Mouse (Mus musculus) liver, embryonic 16.5 days (tissue): ENCODE measurements around the gene Zdhhc14. TPM values are rescaled to one million over a fixed set of nuclear protein-coding genes. Genes with fewer than 3 reads are reported as not detected.

ENCODE experiments used
- ATAC-seq: fragments of 200-750 bp; cut with Nextera tagmentation; 2 replicates; pipeline ENCODE4 v1.8.0; 2017; ENCODE audit warnings: low read depth, mild to moderate bottlenecking, moderate number of reproducible peaks, moderate library complexity
- H3K27ac ChIP-seq: fragments of 300-500 bp; sonication (generic); 2 replicates; pipeline ENCODE4 v1.5.1; 2014; ENCODE audit warnings: mild to moderate bottlenecking, low read length
- H3K27me3 ChIP-seq: fragments of 300-500 bp; sonication (generic); 2 replicates; pipeline ENCODE4 v1.6.1; 2014; ENCODE audit warnings: low read depth, low read length, mixed read lengths; ENCODE audit not compliant: control insufficient read depth, insufficient read depth
- H3K36me3 ChIP-seq: fragments of 300-500 bp; sonication (generic); 2 replicates; pipeline ENCODE4 v1.6.1; 2014; ENCODE audit warnings: mild to moderate bottlenecking; ENCODE audit not compliant: control insufficient read depth, insufficient read depth
- H3K4me1 ChIP-seq: fragments of 300-500 bp; sonication (generic); 2 replicates; pipeline ENCODE4 v1.6.1; 2014; ENCODE audit warnings: low read depth, low read length, mixed read lengths; ENCODE audit not compliant: control insufficient read depth
- H3K4me2 ChIP-seq: fragments of 300-500 bp; sonication (generic); 2 replicates; pipeline ENCODE4 v1.6.1; 2014; ENCODE audit warnings: low read depth, low read length, mixed read lengths
- H3K4me3 ChIP-seq: fragments of 300-500 bp; sonication (generic); 2 replicates; pipeline ENCODE4 v1.5.1; 2014; ENCODE audit warnings: low read depth, mild to moderate bottlenecking, low read length
- H3K9ac ChIP-seq: fragments of 300-500 bp; sonication (generic); 2 replicates; pipeline ENCODE4 v1.6.1; 2014; ENCODE audit warnings: low read depth, low read length
- H3K9me3 ChIP-seq: fragments of 300-500 bp; sonication (generic); replicated peaks from 2 replicates; pipeline ENCODE4 v1.6.1; 2016; ENCODE audit warnings: low read length; ENCODE audit not compliant: control insufficient read depth
- WGBS: fragments of 180-500 bp; shearing (Covaris S2); extraction: QIAGEN DNeasy Blood & Tissue Kit; methylation state at CpG from one replicate; pipeline ENCODE4 v1.1.7; 2014; ENCODE audit not compliant: insufficient replicate concordance; 5-methylcytosine and 5-hydroxymethylcytosine counted together
- polyA plus RNA-seq: library from polyadenylated mRNA; unstranded; fragments of >200 nt; fragmentation: Nextera tagmentation; extraction: Ambion mirVana; gene quantifications from 2 replicates; pipeline ENCODE4 v1.2.1, GENCODE M21; 2015

The Zdhhc14 gene
- polyA plus RNA-seq, 1 experiment from 2014 or later, result 3.0 TPM

- Histone ChIP-seq H3K36me3 (no peaks in the 10 kb centered on the region), H3K4me2 (no peak overlapping the region), H3K4me1 (no peaks in the 10 kb centered on the region), H3K9me3 (no peaks in the 10 kb centered on the region), H3K27ac (no peak overlapping the region), H3K27me3 (no peaks in the 10 kb centered on the region), H3K9ac (no peak overlapping the region), H3K4me3 (no peak overlapping the region)
- no peak for ATAC-seq
- 81% methylated on average over 15 of the region's 15 CpGs for WGBS
Measured at GRCm38 (mm10) chr17:5642918-5643721, 150.8 kb downstream of the Zdhhc14 start.

GRCm38 (mm10) chr17:5650124-5650523, 157.8 kb downstream of the Zdhhc14 start:
- no peak overlapping the region for H3K4me2 ChIP-seq
- H3K9me3 ChIP-seq, result no peaks in the 10 kb centered on the region
- H3K27ac ChIP-seq, result no peak overlapping the region
- no peaks in the 10 kb centered on the region for H3K36me3 ChIP-seq
- no peak for ATAC-seq
- WGBS, result 72% methylated on average over 4 of the region's 4 CpGs
- no peak overlapping the region for H3K9ac ChIP-seq
- no peak overlapping the region for H3K4me3 ChIP-seq
- no peaks in the 10 kb centered on the region for H3K4me1 ChIP-seq
- no peaks in the 10 kb centered on the region for H3K27me3 ChIP-seq

GRCm38 (mm10) chr17:5650642-5651041, 158.3 kb downstream of the Zdhhc14 start:
- H3K36me3 ChIP-seq, result no peaks in the 10 kb centered on the region
- no peak overlapping the region for H3K27ac ChIP-seq
- no peaks in the 10 kb centered on the region for H3K9me3 ChIP-seq
- no peaks in the 10 kb centered on the region for H3K4me1 ChIP-seq
- 64% methylated on average over 4 of the region's 4 CpGs for WGBS
- no peak overlapping the region for H3K4me2 ChIP-seq
- no peak overlapping the region for H3K9ac ChIP-seq
- no peak overlapping the region for H3K4me3 ChIP-seq
- no peaks in the 10 kb centered on the region for H3K27me3 ChIP-seq
- ATAC-seq, result no peak

- H3K4me1 ChIP-seq, result no peaks in the 10 kb centered on the region
- 68% methylated on average over 4 of the region's 4 CpGs for WGBS
- H3K27ac ChIP-seq, result no peak overlapping the region
- no peaks in the 10 kb centered on the region for H3K27me3 ChIP-seq
- no peak for ATAC-seq
- H3K36me3 ChIP-seq, result no peaks in the 10 kb centered on the region
- no peak overlapping the region for H3K4me2 ChIP-seq
- no peak overlapping the region for H3K4me3 ChIP-seq
- H3K9ac ChIP-seq, result no peak overlapping the region
- no peaks in the 10 kb centered on the region for H3K9me3 ChIP-seq
Measured at GRCm38 (mm10) chr17:5651551-5651950, 159.2 kb downstream of the Zdhhc14 start.

GRCm38 (mm10) chr17:5653981-5654380, 161.6 kb downstream of the Zdhhc14 start:
- Histone ChIP-seq H3K27ac (no peak overlapping the region), H3K4me1 (no peaks in the 10 kb centered on the region), H3K36me3 (no peaks in the 10 kb centered on the region), H3K9ac (no peak overlapping the region), H3K9me3 (no peaks in the 10 kb centered on the region), H3K4me3 (no peak overlapping the region), H3K4me2 (no peak overlapping the region), H3K27me3 (no peaks in the 10 kb centered on the region)
- 83% methylated on average over 9 of the region's 9 CpGs for WGBS
- ATAC-seq, result no peak

- Histone ChIP-seq H3K9me3 (no peaks in the 10 kb centered on the region), H3K36me3 (no peaks in the 10 kb centered on the region), H3K27ac (no peak overlapping the region), H3K27me3 (no peaks in the 10 kb centered on the region), H3K4me3 (no peak overlapping the region), H3K4me1 (no peaks in the 10 kb centered on the region), H3K9ac (no peak overlapping the region), H3K4me2 (no peak overlapping the region)
- WGBS, result 80% methylated on average over 4 of the region's 4 CpGs
- no peak for ATAC-seq
Measured at GRCm38 (mm10) chr17:5655536-5655935, 163.2 kb downstream of the Zdhhc14 start.

- Histone ChIP-seq H3K9ac (no peak overlapping the region), H3K27me3 (no peaks in the 10 kb centered on the region), H3K4me2 (no peak overlapping the region), H3K4me3 (no peak overlapping the region), H3K9me3 (no peaks in the 10 kb centered on the region), H3K4me1 (no peaks in the 10 kb centered on the region), H3K27ac (no peak overlapping the region), H3K36me3 (no peaks in the 10 kb centered on the region)
- WGBS, result 68% methylated on average over 8 of the region's 8 CpGs
- no peak for ATAC-seq
Measured at GRCm38 (mm10) chr17:5660317-5661080, 168.1 kb downstream of the Zdhhc14 start.

- no peaks in the 10 kb centered on the region for H3K4me1 ChIP-seq
- WGBS, result 77% methylated on average over 8 of the region's 8 CpGs
Measured at GRCm38 (mm10) chr17:5666652-5667051, 174.3 kb downstream of the Zdhhc14 start.

GRCm38 (mm10) chr17:5668456-5668855, 176.1 kb downstream of the Zdhhc14 start:
- no peak for ATAC-seq

More at GRCm38 (mm10) chr17:5666652-5667051, 174.3 kb downstream of the Zdhhc14 start:
- Histone ChIP-seq H3K27ac (no peak overlapping the region), H3K9me3 (no peaks in the 10 kb centered on the region), H3K27me3 (no peaks in the 10 kb centered on the region), H3K9ac (no peak overlapping the region), H3K4me2 (no peak overlapping the region), H3K36me3 (no peaks in the 10 kb centered on the region), H3K4me3 (no peak overlapping the region)
- ATAC-seq, result no peak

More at GRCm38 (mm10) chr17:5668456-5668855, 176.1 kb downstream of the Zdhhc14 start:
- H3K4me3 ChIP-seq, result no peak overlapping the region
- WGBS, result 38% methylated on average over 3 of the region's 3 CpGs
- H3K27me3 ChIP-seq, result no peaks in the 10 kb centered on the region
- no peak overlapping the region for H3K9ac ChIP-seq
- no peaks in the 10 kb centered on the region for H3K36me3 ChIP-seq
- no peaks in the 10 kb centered on the region for H3K9me3 ChIP-seq
- no peak overlapping the region for H3K4me2 ChIP-seq
- H3K27ac ChIP-seq, result no peak overlapping the region
- no peaks in the 10 kb centered on the region for H3K4me1 ChIP-seq
